9 mouse cellular contexts compared by ENCODE assay signal in the genomic region with DNA sequence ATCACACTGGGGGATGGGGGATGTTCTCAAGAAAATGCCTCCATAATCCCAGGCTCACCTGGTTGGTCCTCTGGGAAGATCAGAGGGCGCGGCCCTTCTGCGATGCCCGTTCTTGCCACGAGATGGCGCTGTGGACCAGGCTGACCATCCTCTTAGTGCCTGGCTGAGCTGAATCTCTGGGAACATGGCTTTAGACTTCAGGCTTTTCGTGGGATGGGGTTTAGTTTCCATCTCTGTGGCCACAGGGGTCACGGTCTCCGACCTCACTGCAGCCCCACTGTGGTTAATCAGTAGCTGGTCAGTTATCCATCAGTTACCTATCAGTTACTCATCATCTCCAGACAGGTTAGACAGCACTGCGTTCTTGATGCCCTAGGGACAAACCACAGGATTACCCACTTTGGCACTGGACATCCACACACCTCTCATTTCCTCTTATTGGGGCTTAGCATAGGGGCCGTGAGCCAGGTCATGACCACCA.
DNase-seq lines count a peak whose midpoint lies in the region; ATAC-seq lines count a peak whose summit lies in the region.
"Had no signal": no experiment of that assay in that cellular context is flagged by ENCODE, and none has a peak within 500 bp of the region (broad histone marks: within the 10 kb centered on the region; RNA-seq: fewer than 3 reads in every experiment).

No protein-coding gene starts in this region.

- H3K9me3 ChIP-seq in forebrain, embryonic 15.5 days: no peaks in the 10 kb centered on the region
- no peaks in the 10 kb centered on the region for H3K9me3 ChIP-seq in lung, embryonic 15.5 days
- H3K9me3 ChIP-seq: megakaryocyte, embryonic 14.5 days had no signal

- WGBS in forebrain, embryonic 15.5 days: 11% methylated on average over 11 of the region's 11 CpGs
- 8% methylated on average over 11 of the region's 11 CpGs for WGBS in lung, embryonic 15.5 days

- 0 out of 2 replicates have a peak overlapping the region, but pooled peaks have one; percentile 7 for H3K4me2 ChIP-seq in forebrain, embryonic 15.5 days (replicated peaks)
- H3K4me2 ChIP-seq in lung, embryonic 15.5 days: no peak overlapping the region

- no peaks in the 10 kb centered on the region for H3K27me3 ChIP-seq in forebrain, embryonic 15.5 days
- no peaks in the 10 kb centered on the region for H3K27me3 ChIP-seq in lung, embryonic 15.5 days

- H3K4me3 ChIP-seq in forebrain, embryonic 15.5 days: no peak overlapping the region
- H3K4me3 ChIP-seq in lung, embryonic 15.5 days: no peak overlapping the region
- H3K4me3 ChIP-seq: megakaryocyte, embryonic 14.5 days had no signal

- no peaks in the 10 kb centered on the region for H3K36me3 ChIP-seq in forebrain, embryonic 15.5 days
- no peaks in the 10 kb centered on the region for H3K36me3 ChIP-seq in lung, embryonic 15.5 days

- 0 out of 2 replicates have a peak overlapping the region, but pooled peaks have one; percentile 31 for H3K27ac ChIP-seq in forebrain, embryonic 15.5 days (replicated peaks)
- no peak overlapping the region for H3K27ac ChIP-seq in lung, embryonic 15.5 days

- peak; percentile 26; the same call in 1 of the 2 replicates for ATAC-seq in forebrain, embryonic 15.5 days (replicated peaks)
- ATAC-seq in hematopoietic stem cell, adult 5-6 weeks (replicated peaks in 1 of 2; ENCODE audit: insufficient read depth in 1 of 2, low FRiP score in 2 of 2, low TSS enrichment in 1 of 2, low read depth in 1 of 2, poor library complexity in 2 of 2, severe bottlenecking in 2 of 2): peak; percentile 28 to 62; a peak in 1 of 4 replicates
- ATAC-seq in lung, embryonic 15.5 days (ENCODE audit: borderline replicate concordance, extremely low read depth, low FRiP score, low TSS enrichment): peak; percentile 24; the same call in 1 of the 2 replicates

- DNase-seq in MN1 (ENCODE audit: low spot score): peak; percentile 76
- peak; percentile 22 for DNase-seq in cerebellum, adult 11-12 months
- DNase-seq in layer of hippocampus, adult 9-10 months (ENCODE audit: low spot score): peak; percentile 54
- peak; percentile 79 for DNase-seq in ovary, postnatal 36 days (ENCODE audit: low spot score)
- DNase-seq in thymus, postnatal 4 days: peak; percentile 81

- H3K4me1 ChIP-seq in forebrain, embryonic 15.5 days: peaks cover 55% of the 10 kb centered on the region
- peaks cover 46% of the 10 kb centered on the region for H3K4me1 ChIP-seq in lung, embryonic 15.5 days

- peak overlapping the region; percentile 35 for H3K9ac ChIP-seq in forebrain, embryonic 15.5 days (replicated peaks)
- no peak overlapping the region for H3K9ac ChIP-seq in lung, embryonic 15.5 days

Comparison
In these comparisons a context has a peak if more than half of its experiments do, and no peak if none do; other contexts are left out.
1. DNase-seq: peak in every context shown above with its lines; median percentile 81 in thymus, postnatal 4 days; 79 in ovary, postnatal 36 days; 76 in MN1; 54 in layer of hippocampus, adult 9-10 months; 22 in cerebellum, adult 11-12 months.